Mouse (Mus musculus): ENCODE measurements at regions not wholly inside any gene's neighbourhood (a gene's known extent, or its start where the extent isn't known, plus 50 kb on each side); places are given as distances from the start of the nearest gene placed in this dataset.

DNA sequence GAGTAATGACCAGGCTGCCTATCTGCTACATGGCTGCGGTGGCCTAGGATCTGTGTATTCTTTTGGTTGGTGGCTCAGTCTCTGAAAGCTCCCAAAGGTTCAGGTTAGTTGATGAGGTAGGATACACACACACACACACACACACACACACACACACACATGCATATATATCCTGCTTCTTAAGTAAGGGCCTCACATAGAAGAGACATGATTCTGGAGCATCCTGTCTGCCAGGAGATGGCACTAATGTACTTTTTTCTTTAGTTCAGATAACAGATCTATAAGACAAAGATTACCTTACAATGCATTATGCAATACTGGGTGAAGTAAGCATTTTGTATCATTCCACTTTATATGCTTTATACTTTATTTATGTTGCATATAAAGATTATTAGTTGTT, 149.8 kb downstream of the Ankrd7 start:
- Histone ChIP-seq H3K27ac (ENCODE audit: low read length) (no peak overlapping the region), H3K9me3 (ENCODE audit: low read length) (no peaks in the 10 kb centered on the region), H3K9ac (replicated peaks; ENCODE audit: low read length) (no peak overlapping the region), H3K4me1 (ENCODE audit: insufficient read depth, low read length) (no peaks in the 10 kb centered on the region), H3K36me3 (ENCODE audit: insufficient read depth, low read length) (no peaks in the 10 kb centered on the region), H3K27me3 (ENCODE audit: insufficient read depth, low read length) (no peaks in the 10 kb centered on the region), H3K4me3 (ENCODE audit: low read length) (no peak overlapping the region), H3K4me2 (replicated peaks; ENCODE audit: low read depth, low read length) (no peak overlapping the region)
- 82% methylated on average over 1 of the region's 1 CpGs for WGBS
- no peak for ATAC-seq (ENCODE audit: low FRiP score, low TSS enrichment)

DNA sequence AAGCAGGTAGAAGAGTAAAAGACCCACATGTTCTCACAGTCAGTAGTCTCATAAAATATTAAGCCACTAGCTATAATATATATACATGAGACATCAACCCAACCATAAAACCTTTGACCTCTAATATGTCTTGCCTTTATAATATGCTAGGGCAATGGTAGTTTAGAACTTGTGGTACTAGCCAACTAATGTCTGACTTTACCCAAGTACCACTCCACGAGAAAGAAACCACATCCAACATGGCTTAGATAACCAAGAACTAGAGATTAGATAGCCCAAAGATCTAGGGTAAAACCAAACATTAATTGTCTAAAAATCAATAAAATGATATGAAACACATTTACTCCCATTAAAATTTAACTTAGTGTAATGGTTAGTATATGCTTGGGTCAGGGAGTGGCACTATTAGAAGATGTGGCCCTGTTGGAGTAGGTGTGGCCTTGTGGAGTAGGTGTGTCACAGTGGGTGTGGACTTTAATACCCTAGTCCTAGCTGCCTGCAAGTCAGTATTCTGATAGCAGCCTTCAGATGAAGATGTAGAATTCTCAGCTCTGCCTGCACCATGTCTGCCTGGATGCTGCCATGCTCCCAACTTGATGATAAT, 152.2 kb downstream of the Ankrd7 start:
- Histone ChIP-seq H3K36me3 (ENCODE audit: insufficient read depth, low read length) (no peaks in the 10 kb centered on the region), H3K27me3 (ENCODE audit: insufficient read depth, low read length) (no peaks in the 10 kb centered on the region), H3K9me3 (ENCODE audit: low read length) (no peaks in the 10 kb centered on the region), H3K27ac (ENCODE audit: low read length) (no peak overlapping the region), H3K4me3 (ENCODE audit: low read length) (no peak overlapping the region), H3K4me2 (replicated peaks; ENCODE audit: low read depth, low read length) (no peak overlapping the region), H3K9ac (replicated peaks; ENCODE audit: low read length) (no peak overlapping the region), H3K4me1 (ENCODE audit: insufficient read depth, low read length) (no peaks in the 10 kb centered on the region)
- no peak for ATAC-seq (ENCODE audit: low FRiP score, low TSS enrichment)
- 81% methylated on average over 1 of the region's 1 CpGs for WGBS

DNA sequence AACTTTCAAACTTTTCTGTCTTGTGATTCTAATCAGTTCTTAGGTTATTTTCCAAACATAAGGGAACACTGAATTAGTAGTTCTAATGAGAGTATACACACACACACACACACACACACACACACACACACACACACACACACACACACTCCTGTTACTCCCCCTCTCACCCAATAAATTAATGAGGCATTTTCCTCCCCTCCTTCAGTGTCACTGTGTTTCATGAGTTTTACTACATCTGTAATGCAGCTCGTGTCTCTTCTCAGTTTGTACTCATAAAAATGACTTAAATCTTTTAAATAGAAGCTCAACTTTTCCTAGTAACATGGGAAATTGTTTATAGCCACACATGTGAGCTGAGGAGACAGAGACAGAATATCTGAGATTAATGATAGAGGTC, 168.2 kb downstream of the Ankrd7 start:
- no peak overlapping the region for H3K9ac ChIP-seq (replicated peaks; ENCODE audit: low read length)
- no peaks in the 10 kb centered on the region for H3K36me3 ChIP-seq (ENCODE audit: insufficient read depth, low read length)
- H3K4me3 ChIP-seq (ENCODE audit: low read length): no peak overlapping the region
- H3K27me3 ChIP-seq (ENCODE audit: insufficient read depth, low read length): no peaks in the 10 kb centered on the region
- H3K27ac ChIP-seq (ENCODE audit: low read length): no peak overlapping the region
- no peaks in the 10 kb centered on the region for H3K4me1 ChIP-seq (ENCODE audit: insufficient read depth, low read length)
- ATAC-seq (ENCODE audit: low FRiP score, low TSS enrichment): peak; percentile 46; the same call in 1 of the 2 replicates
- H3K9me3 ChIP-seq (ENCODE audit: low read length): no peaks in the 10 kb centered on the region
- 5% methylated on average over 1 of the region's 1 CpGs for WGBS
- H3K4me2 ChIP-seq (replicated peaks; ENCODE audit: low read depth, low read length): no peak overlapping the region

All from kidney, embryonic 16.5 days (tissue).